Mouse (Mus musculus) CD4-positive, CD25-positive, alpha-beta regulatory T cell, adult 2 months (primary cell): ENCODE measurements at regions not wholly inside any gene's neighbourhood (a gene's known extent, or its start where the extent isn't known, plus 50 kb on each side); places are given as distances from the start of the nearest gene placed in this dataset.

Experiments
- DNase-seq: peaks from one replicate; pipeline ENCODE4 v3.0.0-alpha.2; 2012; ENCODE audit warnings: low read depth, low spot score

DNA sequence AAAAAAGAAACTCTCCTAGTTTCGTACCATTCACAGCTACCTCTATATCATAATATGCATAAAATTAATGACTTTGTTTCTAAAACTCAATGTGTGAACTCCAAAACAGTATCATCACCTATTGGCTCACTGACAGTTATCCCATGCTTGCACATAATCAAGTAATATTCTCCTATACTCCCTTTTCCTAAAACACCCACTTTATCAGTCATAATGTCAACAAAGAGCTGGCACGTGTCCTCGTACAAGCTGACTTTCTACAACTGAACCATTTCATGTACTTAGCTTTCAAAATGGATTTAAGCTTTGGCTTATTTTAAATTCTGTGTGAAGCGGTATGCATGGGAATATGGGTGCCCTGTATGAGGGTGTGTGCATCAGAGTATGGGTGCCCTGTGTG, 58.0 kb upstream of the Golim4 start:
- no peak for DNase-seq

DNA sequence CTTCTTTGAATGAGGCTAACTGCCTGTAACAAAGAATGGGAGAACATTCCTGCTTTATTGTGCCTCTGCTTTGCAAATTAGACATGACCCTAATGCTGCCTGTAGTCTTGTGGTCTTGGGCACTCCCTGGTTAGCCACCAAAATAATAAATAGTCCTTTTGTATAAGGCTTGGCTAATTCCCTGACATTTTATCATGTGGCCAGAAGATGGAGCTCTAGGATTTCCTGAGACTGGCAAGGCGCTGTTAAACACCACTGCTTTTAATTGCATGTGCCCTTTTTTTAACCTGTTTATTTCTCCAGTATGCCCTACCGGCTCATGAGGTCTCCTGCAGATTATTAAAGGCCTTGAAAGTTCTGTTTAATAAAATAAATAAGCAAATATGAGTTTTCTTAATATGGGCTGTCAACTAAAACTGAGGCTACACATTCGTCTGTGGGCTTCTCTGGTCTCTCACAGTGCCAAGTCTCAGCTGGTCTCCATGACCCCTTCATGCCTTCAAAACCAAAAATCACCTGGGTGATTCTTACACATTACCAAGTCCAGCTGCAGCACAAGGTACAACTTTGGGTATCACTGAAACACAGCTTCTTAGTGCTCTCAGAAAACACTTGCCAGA, 51.9 kb upstream of the Golim4 start:
- DNase-seq, result peak; percentile 45
